Mouse (Mus musculus) ovary, postnatal 36 days (tissue): ENCODE results near the gene Dnah1.

Source experiments
- DNase-seq: peaks from one replicate; pipeline ENCODE4 v3.0.0; 2022; ENCODE audit warnings: low spot score, mixed read lengths

Gene Dnah1

DNA sequence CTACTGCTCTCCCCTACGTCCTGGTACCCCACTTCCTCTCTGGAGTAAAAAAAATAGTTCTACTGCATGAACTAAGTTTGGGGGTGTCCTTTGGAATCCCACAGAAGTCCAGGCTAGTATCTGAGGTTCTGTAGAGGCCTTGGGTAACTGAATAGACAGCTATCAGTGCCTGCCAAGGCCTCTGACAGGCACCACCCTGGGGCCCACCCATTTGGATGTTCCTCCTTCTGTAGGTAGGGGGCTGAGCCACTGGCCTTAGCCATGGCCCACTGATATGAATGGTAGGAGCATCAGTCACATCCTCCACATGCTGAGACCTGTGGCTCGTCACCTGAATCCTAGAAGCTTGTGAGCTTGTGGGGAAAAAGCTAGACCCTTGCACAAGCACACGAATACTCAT, 5.9 kb downstream of the Dnah1 start:
- no peak for DNase-seq

DNA sequence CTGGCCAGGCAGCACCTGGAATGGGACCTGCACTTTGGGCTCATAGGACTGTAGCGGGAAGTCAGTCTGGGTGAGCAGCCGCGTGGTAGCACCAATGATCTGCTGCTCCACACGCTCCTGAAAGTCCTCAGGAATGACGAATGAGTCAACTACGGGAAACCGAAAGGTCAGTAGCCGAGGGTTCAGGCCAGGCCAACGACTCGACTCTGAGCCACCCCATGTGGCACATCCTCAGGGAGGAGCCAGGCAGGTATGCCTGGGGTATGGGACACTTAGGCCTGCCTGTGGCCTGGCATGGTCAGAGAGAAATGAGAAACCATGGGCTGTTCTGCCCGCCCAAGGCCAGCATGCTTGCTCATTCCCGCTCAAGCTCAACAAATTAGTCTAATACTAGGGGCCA, 7.1 kb downstream of the Dnah1 start:
- DNase-seq, result no peak

DNA sequence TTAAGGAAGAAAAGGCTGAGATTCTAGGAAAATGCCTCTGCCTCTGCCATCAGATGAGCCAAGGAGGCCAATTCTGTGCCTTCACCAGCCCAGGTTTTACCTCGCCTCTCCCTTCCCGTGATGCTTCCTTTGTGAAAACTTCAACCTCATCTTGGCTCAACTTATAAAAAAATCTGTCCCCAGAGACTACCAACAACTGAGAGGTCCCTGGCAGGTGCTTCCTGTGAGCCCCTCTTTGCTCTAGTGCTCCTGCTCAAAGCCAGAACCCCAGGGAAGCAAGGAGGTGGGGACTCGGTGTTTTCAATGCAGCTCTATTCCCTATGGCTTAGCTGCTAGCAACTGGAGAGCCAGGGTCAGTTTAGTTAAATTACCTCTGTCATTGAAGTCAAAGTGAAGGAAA, 10.5 kb downstream of the Dnah1 start:
- DNase-seq, result no peak

DNA sequence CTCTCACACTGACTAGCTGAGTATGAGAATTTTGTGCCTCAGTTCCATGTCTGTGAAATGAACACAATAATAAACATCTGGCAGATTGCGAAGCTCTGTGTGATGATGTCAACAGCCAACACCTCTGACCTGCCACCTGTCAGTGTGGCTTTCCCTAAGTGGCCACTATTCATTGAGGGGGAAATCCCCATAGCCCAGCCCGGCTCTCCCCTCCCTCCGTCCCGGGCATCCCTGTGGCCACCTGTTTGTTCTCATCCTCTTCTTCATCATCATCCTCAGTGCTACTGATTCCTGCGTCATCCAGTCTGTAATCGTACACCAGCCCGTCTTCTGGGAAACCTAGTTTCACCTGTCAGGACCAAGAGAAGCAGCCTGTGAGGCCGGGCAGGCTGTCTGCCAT, 38.0 kb downstream of the Dnah1 start:
- no peak for DNase-seq

DNA sequence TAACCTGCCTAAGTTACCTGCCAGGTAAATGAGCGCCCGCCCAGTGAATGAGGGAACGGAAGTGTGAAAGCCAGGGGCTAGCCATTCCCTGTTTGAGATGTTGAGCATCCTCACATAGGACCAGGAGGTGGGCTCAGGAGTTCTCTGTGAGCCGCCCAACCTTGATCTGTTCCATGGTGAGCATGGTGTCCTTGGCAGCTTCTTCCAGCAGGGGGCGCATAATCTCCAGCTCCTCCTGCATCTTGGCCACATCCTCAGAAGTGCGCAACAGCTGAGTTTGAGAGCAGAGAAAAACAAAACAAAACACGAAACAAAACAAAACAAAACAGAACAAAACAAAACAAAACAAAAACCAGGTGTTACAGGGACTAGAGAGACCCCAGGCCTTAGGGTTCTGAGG, 51.5 kb downstream of the Dnah1 start:
- DNase-seq, result peak; percentile 73

DNA sequence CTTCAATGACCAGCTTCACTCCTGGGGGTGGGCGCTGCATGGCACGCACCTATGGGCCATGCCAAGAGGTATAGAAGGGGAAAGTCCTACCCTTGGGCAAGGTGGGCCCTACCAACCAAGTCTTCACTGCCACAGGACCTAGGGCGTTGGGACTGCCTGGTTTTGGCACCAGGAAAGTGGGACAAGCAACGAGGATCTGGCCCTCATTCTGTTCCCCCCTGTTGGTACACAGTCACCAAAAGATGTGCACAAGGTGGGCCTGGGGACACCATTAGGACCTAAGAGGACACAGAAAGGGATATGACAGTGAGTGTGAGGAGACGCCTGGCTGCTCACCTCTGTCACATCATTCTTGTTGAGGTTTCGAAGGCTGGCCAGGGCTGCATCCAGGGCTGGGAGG, 52.6 kb downstream of the Dnah1 start:
- DNase-seq, result no peak

DNA sequence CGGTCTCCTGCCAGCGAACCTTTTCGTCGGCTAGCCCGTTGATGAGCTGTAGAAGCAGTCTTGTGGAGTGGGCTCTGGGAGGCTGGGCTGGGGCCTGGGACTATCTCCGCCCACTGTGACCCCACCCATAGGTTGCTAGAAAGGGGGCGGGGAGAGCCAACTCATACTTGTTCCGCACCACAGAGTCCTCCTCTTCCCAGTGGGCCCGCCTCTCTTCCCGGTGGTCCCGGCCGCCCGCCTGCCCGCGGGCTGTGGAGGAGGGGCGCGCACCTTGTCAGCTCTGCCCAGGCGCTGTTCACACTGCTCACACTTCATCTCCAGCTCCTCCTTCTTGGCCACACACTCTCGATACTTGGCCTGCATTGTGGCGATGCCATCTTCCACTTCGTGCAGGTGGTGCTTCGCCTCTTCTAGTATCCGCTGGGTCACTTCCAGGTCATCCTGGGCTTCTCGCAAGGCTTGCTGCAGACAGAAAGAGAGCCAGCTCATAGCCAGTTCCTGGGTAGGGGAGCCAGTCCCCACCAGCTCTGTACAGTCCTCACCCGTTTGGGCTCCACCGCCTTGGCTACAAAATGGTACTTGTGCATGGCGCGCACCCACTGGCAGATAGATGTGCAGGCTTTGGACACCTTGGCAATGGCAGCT, 54.1 kb downstream of the Dnah1 start:
- peak; percentile 47 for DNase-seq

DNA sequence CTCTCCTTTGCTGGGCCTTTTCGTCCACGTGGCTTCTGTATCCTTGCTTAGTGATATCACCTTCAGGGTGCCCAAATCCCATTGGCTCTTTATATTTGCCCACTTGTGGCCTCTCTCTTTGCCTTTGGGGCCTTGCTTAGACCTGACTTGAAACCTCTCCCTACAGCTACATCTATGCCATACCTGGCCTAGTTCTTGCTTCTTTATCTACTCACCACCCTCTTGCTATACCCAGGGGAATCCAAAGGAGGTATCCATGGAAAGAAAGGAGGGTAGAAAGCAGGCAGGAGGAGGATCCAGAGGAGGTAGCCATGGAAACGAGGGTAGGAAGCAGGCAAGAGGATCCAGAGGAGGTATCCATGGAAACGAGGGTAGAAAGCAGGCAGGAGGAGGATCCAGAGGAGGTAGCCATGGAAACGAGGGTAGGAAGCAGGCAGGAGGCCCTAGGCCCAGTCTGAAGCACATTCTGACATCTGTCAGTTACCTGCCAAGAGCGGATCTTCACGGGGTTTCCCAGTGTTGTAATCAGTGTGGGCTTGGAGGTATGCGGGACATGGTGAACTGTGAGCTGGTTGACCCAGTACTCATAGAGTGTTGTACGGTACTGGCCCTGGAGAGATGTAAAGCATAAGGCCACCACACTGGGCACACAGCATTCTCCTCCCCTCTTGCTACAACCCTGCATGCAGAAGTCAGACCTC, 55.2 kb downstream of the Dnah1 start:
- DNase-seq, result no peak

DNA sequence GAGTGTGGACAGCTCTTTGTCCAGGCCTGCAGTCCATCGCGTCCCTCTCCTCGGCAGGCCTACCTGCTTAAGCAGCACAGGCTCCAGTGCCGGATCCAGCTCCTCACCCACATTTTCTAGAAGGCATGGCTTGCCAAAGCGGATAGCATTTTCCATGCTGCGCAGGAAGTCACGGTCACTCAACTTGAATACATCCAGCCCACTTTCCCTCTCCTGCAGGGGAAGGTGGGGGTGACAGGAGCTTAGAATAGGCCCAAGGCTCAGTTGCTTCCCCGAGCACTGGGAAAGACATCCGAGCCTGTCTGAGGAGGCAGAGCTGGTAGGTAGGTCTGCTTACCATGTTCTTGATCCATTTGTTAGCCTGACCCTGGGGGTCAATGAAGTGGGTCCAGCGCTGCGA, 56.0 kb downstream of the Dnah1 start:
- DNase-seq, result no peak

DNA sequence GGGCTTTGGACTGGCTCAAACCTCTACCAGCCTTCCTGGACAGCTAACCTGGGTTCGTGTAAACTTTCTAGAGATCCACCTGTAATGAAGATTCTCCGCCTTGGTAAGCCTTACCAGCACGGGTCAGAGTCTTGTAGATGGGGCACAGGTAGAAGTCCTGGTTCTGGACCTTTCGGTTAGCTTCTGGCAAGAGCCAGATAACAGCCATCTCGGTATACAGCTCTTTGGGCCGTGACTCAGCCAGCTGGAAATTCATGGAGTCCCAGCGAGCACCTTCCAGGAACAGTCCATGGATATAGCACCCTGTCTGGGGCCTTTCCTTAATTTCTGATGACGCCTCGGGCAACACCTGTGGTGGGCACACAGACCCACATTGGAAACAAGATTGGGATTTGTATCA, 62.8 kb downstream of the Dnah1 start:
- DNase-seq, result no peak

DNA sequence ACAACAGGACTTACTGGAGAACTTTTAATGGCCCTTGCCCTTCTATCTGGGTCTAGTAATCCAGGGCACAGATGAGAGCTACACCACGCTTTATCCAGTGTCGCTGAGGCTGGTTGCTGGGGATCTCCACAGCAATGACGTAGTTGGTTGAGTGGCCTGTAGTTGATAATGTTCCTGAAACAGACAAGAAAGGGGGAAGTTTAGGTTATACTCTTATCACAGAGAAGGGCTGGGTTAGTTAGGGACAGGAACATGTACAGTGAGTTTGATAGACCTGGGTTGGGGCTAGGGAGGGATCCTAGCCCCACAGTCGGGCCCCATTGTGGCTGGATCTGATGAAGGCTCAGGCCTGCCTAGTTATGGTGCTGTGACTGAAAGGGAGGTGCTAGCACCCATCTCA, 63.3 kb downstream of the Dnah1 start:
- no peak for DNase-seq

DNA sequence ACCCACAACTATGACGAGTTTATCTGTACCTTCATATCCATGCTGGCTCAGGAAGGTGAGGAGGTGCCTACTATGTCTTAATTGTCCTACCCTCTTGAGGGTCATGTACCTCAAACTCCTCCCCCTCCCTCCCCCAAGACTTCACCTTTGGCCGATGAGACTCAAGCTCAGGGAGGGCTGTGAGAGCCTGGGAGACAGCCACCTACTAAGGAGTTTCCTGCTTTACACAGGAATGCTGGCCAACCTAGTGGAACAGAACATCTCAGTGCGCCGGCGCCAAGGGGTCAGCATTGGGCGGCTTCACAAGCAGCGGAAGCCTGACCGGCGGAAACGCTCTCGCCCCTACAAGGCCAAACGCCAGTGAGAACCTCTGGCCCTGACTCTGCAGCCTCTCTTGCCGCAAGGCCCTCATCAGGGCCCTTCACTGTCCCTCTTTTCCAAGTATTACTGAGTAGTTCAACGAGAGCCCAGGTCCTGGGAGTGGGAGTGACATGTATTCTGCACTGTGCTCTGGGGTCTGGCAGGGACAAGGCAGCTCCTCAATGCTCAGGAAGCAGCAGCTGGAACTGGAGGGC, 65.1 kb downstream of the Dnah1 start:
- DNase-seq, result no peak

DNA sequence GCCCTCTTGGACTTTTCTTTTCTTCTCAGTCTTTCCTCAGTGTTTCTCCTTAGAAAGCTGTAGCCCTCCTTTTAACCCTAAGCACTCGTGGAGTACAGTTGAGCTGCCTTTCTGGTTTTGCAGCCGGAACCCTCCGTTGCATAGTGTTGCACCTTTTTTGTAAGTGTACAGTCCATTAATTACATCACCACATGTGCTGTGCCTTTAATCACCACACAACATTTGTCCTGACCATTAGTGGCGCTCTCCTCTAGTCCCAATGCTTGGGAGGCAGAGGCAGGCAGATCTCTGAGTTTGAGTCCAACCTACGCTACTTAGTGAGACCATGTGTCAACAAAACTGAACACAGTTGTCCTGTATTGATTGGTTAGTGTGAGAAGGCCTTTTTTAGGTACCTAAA, 71.6 kb downstream of the Dnah1 start:
- DNase-seq, result no peak

DNA sequence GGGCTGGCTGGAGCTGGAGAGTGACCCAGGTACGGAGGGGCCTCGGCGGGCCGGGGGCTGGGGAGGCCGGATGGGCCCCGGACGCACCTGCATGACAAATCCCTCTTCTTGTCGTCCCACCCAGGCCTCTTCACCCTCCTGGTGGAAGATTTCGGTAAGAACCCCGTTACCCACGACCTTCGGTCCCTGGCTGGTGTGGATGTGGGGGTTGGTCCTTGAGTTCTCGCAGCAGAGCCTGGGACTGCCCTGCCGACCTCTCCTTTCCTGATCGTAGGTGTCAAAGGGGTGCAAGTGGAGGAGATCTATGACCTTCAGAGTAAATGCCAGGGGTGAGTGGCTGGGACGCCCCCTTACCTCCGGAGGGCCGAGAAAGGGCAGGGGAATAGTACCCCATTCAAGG, 72.1 kb downstream of the Dnah1 start:
- DNase-seq, result no peak

DNA sequence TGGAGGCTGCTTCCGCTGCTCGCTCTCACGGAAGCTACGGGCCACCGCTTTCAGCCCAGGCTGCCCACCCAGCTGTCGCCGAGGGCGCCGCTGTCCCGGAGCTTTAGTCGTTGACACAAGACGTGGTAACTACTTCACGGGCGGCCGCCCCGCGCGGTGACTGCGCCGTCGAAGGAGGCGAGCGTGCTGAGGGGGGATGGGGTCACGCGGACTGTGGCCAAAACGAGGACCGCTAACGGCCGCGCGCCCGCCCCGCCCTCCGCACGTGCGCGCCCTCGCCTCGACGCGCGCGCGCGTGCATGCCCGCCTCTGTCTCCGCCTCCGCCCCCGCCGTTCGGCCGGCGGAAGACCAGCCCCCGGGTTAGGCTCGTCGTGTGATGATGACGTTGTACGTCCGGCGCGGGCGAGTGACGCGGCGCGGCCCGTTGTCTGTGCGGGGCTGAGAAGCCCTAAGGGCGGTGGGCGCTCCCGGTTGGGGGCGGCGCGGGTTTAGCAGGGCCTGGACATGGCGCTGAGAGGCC, 72.6 kb downstream of the Dnah1 start, which contains the start of the genes Phf7 and Bap1:
Gene Phf7 (minus strand): TSS at position 234 of the 521 bp plus-strand sequence.
Gene Bap1 (plus strand): TSS at position 367 of the 521 bp plus-strand sequence.
- peak; percentile 96 for DNase-seq

DNA sequence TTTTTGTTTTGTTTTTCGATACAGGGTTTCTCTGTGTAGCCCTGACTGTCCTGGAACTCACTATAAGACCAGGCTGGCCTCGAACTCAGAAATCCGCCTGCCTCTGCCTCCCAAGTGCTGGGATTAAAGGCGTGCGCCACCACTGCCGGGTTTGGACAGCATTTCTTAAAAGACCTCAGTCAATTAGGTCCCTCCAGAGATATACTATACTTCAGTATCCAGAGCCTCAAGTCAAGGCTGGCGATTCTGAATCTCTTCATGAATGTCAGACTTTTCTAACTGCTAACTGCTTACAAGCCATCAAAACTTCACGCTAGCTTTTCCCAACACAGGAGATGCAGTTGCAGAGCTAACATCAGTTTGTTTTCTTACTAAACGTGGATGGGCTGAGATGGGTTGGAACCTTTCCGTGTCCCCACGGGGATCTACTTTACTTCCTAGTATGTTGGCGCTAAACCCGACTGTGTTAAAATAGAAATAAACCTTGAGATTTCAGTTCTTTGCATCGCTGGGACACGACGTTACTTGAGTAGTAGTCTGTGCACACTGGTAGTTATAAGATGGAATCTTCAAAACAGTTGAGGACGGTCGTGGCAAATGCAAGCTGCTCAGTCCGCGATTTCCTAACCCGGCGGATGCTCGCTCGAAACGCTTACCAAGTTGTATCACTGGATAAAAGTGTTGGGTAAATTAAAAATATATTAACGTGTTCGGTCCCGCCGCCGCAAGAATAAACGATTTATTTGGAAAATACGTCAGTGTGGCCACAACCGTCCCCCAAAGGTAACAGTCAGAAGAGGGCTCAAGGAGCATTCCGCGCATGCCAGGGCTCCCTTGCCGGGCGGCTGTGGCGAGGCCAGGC, 73.2 kb downstream of the Dnah1 start:
- no peak for DNase-seq

DNA sequence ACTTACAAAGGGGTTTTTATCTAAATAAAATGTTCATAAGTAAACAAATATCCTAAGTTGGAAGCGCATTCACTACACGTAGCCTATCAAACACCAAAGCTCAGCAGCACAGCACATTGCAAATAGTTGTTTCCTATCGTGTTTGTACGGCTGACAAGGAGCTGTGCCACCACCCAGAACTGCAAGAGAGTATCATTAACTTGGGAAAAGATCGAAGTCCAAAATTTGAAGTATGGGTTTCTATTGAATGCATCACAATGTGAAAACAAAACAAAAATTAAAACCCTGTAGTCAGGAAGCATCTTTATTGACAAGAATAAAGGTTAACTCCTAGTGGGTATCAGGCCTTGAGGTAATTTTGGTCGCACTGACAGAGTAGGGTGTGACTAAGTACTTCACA, 75.3 kb downstream of the Dnah1 start:
- DNase-seq, result no peak

DNA sequence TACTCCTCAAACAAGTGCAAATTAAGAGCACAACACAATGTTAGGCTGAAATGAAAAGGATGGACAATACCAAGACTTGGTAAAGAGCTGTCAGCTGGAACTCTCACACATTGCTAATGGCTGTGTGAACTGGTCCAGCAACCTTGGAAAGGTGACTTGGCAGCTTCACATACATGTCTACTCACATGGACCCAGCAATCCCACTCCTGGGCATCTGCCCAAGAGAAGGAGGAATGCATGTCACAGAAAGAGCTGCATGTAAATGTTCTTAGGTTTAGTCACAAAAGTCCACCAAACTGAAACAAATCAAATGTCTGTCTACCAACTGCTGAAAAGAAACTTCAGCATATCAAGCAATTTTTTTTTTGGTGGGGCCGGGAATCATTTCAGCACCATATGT, 77.8 kb downstream of the Dnah1 start:
- DNase-seq, result no peak

DNA sequence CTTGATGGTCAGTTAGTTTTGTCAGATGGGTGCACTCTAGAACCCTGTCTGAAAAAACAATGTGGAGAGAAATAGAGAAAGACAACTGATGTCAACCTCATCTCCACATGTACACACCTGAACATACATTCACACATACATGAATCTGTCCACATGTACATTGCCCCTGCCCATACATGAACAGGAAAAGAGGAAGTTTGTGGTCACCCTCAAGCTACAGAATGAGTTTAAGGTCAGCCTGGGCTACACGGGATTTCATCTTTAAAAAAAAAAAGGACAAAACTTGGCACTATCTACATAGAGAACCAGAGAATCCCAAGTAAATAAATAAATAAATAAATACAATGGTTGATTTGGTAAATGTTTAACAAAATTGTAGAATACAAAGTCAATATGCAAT, 78.9 kb downstream of the Dnah1 start:
- no peak for DNase-seq

DNA sequence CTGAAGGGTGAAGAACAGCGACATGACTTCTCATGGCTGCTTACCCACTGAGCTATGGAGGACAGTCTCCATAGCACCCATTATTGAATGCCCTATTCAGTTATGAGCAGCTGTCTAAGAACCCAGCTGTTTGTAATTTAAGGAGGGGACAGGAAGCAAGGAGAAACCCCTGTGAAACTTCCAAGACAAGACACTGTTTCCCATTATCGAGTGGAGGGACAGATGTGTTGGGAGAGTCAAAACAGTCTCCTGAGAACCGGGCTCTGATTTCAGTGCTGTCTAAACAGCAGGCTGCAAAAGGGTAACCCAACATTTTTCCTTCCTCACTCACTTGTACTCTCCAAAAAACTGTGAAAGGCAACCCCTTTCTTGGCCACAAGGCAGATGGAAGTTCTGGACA, 83.2 kb downstream of the Dnah1 start:
- DNase-seq, result no peak

DNA sequence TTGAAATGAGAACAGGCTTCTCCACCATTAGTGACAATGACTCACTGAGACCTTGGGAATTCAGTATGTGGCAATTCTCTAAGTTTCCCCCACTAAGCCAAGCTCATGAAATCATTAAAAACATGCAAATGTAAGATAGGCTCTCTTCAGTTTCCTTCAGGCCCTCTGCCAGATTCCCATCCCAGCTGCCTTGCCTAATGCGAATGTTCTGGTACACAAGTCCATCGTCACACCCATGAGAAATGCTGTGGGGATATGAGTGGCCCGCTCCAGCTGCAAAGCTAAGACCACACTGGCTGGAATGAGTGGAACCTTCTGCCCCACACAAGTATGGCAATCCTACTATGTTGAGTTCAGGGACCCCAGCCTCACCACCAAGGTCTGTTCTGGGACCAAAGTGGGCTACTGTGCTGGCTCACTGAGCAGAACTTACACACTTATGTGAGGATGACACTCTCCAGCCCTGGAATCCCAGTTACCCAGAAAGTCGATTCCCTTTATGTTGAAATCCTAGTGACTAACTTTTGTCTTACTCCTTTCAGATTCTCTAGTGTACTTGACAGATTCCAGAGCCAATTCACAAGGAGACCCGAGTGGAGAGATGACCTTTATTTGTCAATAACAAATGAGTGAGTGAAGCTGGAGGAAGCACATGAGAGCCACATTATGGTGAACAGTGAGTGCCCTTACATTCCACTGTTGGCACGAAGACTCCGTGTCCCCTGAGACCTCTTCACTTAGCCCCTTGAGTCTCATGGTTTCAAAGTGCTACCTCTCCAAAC, 86.4 kb downstream of the Dnah1 start:
- DNase-seq, result no peak
